Mouse (Mus musculus) heart, adult 2 months (tissue): ENCODE measurements around the gene Zfp64. TPM values are rescaled to one million over a fixed set of nuclear protein-coding genes. Genes with fewer than 3 reads are reported as not detected.

ENCODE experiments used
- DNase-seq, 2 experiments: peaks; one replicate each; pipeline ENCODE4 v3.0.0; 2021
- H3K27ac ChIP-seq: fragments of 200-600 bp; 2 replicates; pipeline ENCODE4 v1.8.1; 2022
- H3K27me3 ChIP-seq: fragments of 200-500 bp; 2 replicates; pipeline ENCODE4 v1.6.1; 2012; ENCODE audit warnings: mild to moderate bottlenecking, low read length, inconsistent platforms, mixed read lengths; ENCODE audit not compliant: control insufficient read depth, insufficient read depth
- H3K36me3 ChIP-seq: fragments of 200-500 bp; 2 replicates; pipeline ENCODE4 v1.6.1; 2012; ENCODE audit warnings: low read length, inconsistent platforms; ENCODE audit not compliant: control insufficient read depth, insufficient read depth
- H3K4me1 ChIP-seq: fragments of 200-500 bp; 2 replicates; pipeline ENCODE4 v1.6.1; 2011; ENCODE audit warnings: low read length; ENCODE audit not compliant: control insufficient read depth, insufficient read depth
- H3K4me3 ChIP-seq: fragments of 200-600 bp; 2 replicates; pipeline ENCODE4 v1.8.1; 2022
- H3K79me2 ChIP-seq: fragments of 200-500 bp; replicated peaks from 2 replicates; pipeline ENCODE4 v1.6.1; 2012; ENCODE audit warnings: mild to moderate bottlenecking, inconsistent platforms, low read length, moderate library complexity, mixed read lengths; ENCODE audit not compliant: control insufficient read depth, insufficient read depth
- H3K9ac ChIP-seq: fragments of 200-500 bp; 2 replicates; pipeline ENCODE4 v1.6.1; 2012; ENCODE audit warnings: low read depth, mild to moderate bottlenecking, control low read depth, inconsistent platforms, low read length, mixed read lengths
- CTCF ChIP-seq: fragments of 200-600 bp; IDR thresholded peaks from 2 replicates; pipeline ENCODE4 v1.8.1; 2022; ENCODE audit warnings: antibody characterized with exemption, mild to moderate bottlenecking, moderate library complexity
- EP300 ChIP-seq: fragments of 200-500 bp; IDR thresholded peaks from 2 replicates; pipeline ENCODE4 v1.6.1; 2011; ENCODE audit warnings: low read depth, low read length, control low read depth; ENCODE audit not compliant: insufficient read depth
- POLR2A ChIP-seq: fragments of 200-500 bp; IDR thresholded peaks from 2 replicates; pipeline ENCODE4 v1.6.1; 2011; ENCODE audit warnings: mild to moderate bottlenecking, low read depth, low read length, control low read depth; ENCODE audit not compliant: insufficient read depth
- WGBS: fragments of 180-500 bp; shearing (Covaris S2); methylation state at CpG from one replicate; pipeline ENCODE4 v1.1.7; 2018; 5-methylcytosine and 5-hydroxymethylcytosine counted together
- intact Hi-C: fragments of 180-260 bp; cut with DNase I; formaldehyde crosslinking; loops from one replicate; pipeline ENCODE4 v1.15.1; 2025
- long read RNA-seq: library from polyadenylated mRNA; stranded (forward); transcript quantifications from one replicate; pipeline ENCODE4 v2.0.0, GENCODE M21; 2021
- polyA plus RNA-seq: library from polyadenylated mRNA; depleted of rRNA; stranded (reverse); fragments of >200 nt; gene quantifications from 2 replicates; pipeline ENCODE4 v1.2.3, GENCODE M21; 2012; rRNA removed
- total RNA-seq, 2 experiments: library from RNA; stranded (reverse); gene quantifications; 2 replicates each; pipeline ENCODE4 v1.2.3; 2021

Zfp64 gene
- 1 to 10 TPM; 6.6 to 7.8 TPM for total RNA-seq
- 10.1 and 10.5 TPM in 2 replicates for polyA plus RNA-seq
- long read RNA-seq, transcript Zfp64-201 (6 exons, 2,438 nt): major isoform, 11 of 13 reads
- long read RNA-seq, partial matches to known transcripts: 1 of 13 reads
- long read RNA-seq, other reads (novel, unspliced or antisense): 1 of 13 reads

DNA sequence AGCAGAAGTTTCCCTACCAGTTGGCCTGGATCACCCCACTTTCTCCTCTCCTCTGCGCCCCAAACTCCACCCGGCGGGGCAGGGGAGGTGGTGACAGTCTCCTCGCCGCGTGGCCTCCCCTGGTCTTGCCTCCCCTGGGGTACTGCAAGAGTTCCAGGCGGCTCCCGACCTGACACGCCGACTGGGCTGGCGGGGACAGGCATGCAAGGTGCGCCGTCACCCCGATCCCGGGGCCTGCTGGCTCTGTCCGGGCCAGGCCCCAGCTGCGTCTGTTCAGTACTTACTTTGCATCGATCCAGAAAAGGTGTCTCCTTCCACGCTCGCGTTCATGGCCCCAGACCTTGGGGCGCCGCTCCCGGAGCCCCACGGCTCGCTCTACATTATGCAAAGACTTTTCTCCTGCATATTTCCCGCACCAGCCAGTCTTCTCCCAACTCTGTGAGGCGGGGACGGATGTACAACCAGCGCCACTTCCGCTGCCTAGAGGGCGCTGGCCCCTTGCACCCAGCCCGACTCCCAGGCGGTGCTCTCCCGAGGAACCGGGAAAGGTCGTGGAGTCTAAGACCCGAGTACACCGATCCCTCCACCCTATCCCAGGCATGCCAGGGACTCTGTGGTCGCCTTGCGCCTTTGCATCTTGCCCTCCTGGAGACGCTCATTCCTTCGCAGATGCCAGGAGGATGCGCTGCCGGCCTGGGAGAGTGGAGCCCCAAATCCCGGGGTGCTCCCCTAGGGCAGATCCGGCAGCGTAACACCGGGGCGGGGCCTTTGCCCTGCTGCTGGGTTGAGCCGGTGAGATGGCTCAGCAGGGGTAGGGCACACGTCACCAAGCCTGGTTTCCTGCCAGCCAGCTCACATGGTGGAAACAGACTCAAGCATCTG is at the start of gene Zfp64:
TSS of gene Zfp64 (minus strand) at position 753 of the 882 bp plus-strand sequence.
- WGBS: under 1% methylated on average over 52 of the region's 52 CpGs

DNA sequence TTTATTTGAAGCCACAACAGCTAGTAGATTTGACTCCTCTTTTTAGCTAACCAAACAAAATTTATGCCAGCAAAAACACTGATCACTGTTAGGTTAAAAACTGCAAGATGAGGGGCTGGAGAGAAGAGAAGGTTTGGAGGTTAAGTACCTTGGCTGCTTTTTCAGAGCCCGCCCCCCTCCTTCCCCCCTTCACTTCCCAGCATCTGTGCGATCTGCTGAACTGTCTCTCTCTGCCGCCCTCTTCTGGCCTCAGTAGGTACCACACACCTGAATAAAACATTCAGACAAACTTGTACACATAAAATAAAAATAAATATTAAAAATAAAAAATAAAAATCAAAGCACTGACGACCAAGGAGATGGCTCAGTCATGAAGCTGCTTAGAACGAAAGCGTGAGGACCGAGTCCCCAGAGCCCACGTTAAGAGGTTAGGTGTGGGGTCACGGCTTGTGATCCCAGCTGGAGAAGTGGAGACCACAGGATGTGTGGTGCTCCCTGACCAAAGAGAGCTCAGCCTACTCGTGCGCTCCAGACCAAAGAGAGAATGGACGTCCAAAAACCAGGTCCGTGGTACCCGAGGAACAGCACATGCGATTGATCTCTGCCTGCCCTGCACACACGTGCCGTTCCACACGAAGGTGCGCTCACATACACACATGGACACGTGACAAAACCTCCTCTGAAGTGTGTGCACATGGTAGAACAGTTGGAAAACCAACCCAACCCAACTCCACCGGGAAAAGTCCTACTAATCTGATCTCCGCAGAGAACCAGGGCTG is 37.4 kb upstream of the Zfp64 start:
- Histone ChIP-seq H3K9ac (no peak overlapping the region), H3K79me2 (no peaks in the 10 kb centered on the region), H3K36me3 (no peaks in the 10 kb centered on the region), H3K4me1 (no peaks in the 10 kb centered on the region), H3K27ac (no peak overlapping the region), H3K4me3 (no peak overlapping the region), H3K27me3 (no peaks in the 10 kb centered on the region)
- TF ChIP-seq POLR2A (no peak), EP300 (no peak), CTCF (peak; percentile 62)
- no peak for DNase-seq
- WGBS: 78% methylated on average over 22 of the region's 22 CpGs
- intact Hi-C loops: loop anchor here (5.0 kb wide), 1 partner anchor 114 kb away; no protein-coding TSS in a partner anchor

More for the DNA sequence above, at the start of gene Zfp64:
- peak within 1 kb of the TSS; percentile 87 for H3K9ac ChIP-seq
- peak within 1 kb of the TSS; percentile 60 for H3K4me3 ChIP-seq
- intact Hi-C loops: no loop called here
- H3K36me3 ChIP-seq: no peaks in the 10 kb centered on the region; the same call in 1 of the 2 replicates
- H3K79me2 ChIP-seq: peaks cover 2% of the 10 kb centered on the region; the same call in 1 of the 2 replicates
- TF ChIP-seq POLR2A (peak; percentile 76), CTCF (peak; percentile 84), EP300 (no peak)
- DNase-seq: peak; percentile 88 to 92
- peaks cover 3% of the 10 kb centered on the region for H3K4me1 ChIP-seq
- no peaks in the 10 kb centered on the region for H3K27me3 ChIP-seq
- H3K27ac ChIP-seq: peak within 1 kb of the TSS; percentile 89

DNA sequence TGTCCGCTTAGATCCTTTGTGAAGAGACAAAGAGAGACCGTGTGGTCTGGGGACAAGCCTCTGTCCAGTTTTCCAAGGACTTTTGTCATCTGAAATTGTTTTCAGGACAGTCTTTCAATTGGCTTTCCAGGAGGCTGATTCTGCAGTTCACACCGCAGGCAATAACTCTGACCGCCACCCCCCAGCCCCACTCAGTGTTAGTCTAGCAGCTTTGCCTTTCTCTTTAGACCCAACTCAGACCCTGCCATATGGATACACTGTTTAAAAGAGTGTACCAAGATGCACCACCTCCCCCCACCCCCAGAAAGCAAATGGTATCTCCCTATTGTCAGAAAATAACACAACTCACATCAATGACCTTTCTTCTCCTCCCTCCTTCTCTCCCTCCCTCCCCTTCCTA is 35.6 kb upstream of the Zfp64 start:
- DNase-seq: no peak
- no peaks in the 10 kb centered on the region for H3K36me3 ChIP-seq
- 82% methylated on average over 4 of the region's 4 CpGs for WGBS
- no peak overlapping the region for H3K4me3 ChIP-seq
- no peak for TF ChIP-seq CTCF
- no peak for TF ChIP-seq EP300
- TF ChIP-seq POLR2A: no peak
- no peak overlapping the region for H3K27ac ChIP-seq
- H3K79me2 ChIP-seq: no peaks in the 10 kb centered on the region
- H3K27me3 ChIP-seq: no peaks in the 10 kb centered on the region
- H3K9ac ChIP-seq: no peak overlapping the region
- intact Hi-C loops: loop anchor here (5.0 kb wide), 1 partner anchor 116 kb away; no protein-coding TSS in a partner anchor
- no peaks in the 10 kb centered on the region for H3K4me1 ChIP-seq

DNA sequence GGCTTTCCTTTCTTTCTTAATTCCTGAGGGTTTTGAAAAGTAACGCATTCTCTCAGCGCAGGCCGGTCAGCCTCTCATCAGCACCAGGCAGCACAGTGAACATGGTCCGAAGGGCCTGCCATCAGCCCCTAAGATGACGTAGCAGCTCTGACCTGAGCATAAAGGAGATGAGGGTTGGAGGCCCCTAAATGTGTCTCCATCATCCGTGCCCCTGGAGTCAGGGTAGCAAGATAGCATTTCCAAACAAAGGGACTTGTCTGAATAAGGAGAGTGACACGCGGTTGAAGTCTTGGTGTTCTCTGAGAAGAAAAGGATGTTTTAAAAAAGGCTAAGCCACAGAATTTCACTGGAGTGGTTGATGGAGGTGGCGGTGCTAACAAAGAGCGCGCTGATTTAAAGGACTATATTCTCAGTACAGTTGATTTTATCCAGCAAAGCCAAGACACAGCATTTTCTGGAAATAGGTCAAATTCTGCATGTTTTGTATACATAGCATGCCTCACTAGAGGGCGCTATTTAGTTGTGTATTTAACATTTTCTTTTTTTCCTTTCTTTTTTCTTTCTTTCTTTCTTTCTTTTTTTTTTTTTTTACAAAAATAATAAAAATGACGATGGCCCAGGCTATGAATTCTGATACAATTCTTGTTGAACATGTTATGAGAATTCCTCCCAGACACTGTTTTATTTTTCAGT is 34.8 kb upstream of the Zfp64 start:
- no peak for DNase-seq
- no peak overlapping the region for H3K9ac ChIP-seq
- no peak overlapping the region for H3K27ac ChIP-seq
- H3K27me3 ChIP-seq: no peaks in the 10 kb centered on the region
- WGBS: 56% methylated on average over 13 of the region's 13 CpGs
- H3K4me3 ChIP-seq: no peak overlapping the region
- H3K36me3 ChIP-seq: no peaks in the 10 kb centered on the region
- no peaks in the 10 kb centered on the region for H3K79me2 ChIP-seq
- intact Hi-C loops: loop anchor here (5.0 kb wide), 1 partner anchor 117 kb away; no protein-coding TSS in a partner anchor
- TF ChIP-seq POLR2A (no peak), CTCF (peak; percentile 87)
- no peaks in the 10 kb centered on the region for H3K4me1 ChIP-seq

DNA sequence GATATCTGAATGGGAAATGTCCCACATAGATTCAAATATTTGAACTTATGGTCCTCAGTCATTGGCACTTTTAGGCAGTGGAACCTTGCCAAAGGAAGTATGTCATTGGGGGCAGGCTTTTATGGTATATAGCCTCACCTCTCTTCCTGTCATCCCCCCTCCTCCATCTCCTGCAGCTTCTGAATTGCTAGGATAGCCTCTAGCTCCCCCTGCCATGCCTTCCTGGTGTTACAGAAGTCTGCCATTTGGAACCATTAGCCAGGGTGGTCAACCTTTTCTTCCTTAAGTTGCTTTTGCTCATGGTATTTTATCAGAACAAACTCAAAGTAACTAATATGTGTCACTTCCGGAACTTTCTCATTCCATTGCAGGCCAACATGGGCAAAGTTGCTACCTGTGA is 32.7 kb upstream of the Zfp64 start:
- intact Hi-C loops: no loop called here
- TF ChIP-seq CTCF (no peak), POLR2A (no peak), EP300 (no peak)
- WGBS: 89% methylated on average over 1 of the region's 1 CpGs

More for the DNA sequence above, 32.7 kb upstream of the Zfp64 start:
- Histone ChIP-seq H3K4me3 (no peak overlapping the region), H3K27ac (no peak overlapping the region), H3K4me1 (no peaks in the 10 kb centered on the region), H3K79me2 (no peaks in the 10 kb centered on the region), H3K27me3 (no peaks in the 10 kb centered on the region), H3K36me3 (no peaks in the 10 kb centered on the region), H3K9ac (no peak overlapping the region)
- no peak for DNase-seq
